25 mouse cellular contexts compared by ENCODE assay signal in genomic region chr2:92444376-92444775, GRCm38 (mm10). TPM values are rescaled to one million over a fixed set of nuclear protein-coding genes. Genes with fewer than 3 reads are reported as not detected.
A peak's percentile ranks its signal among the peaks of the same experiment; 100 is the strongest.
DNase-seq lines count a peak whose midpoint lies in the region; ATAC-seq and TF ChIP-seq lines count a peak whose summit lies in the region.
"Had no signal": no experiment of that assay in that cellular context is flagged by ENCODE, and none has a peak within 500 bp of the region (broad histone marks: within the 10 kb centered on the region; RNA-seq: fewer than 3 reads in every experiment).

No protein-coding gene starts in this region.

- 0 out of 2 replicates have a peak, but pooled peaks have one; percentile 29 for ATAC-seq in stomach, embryonic 15.5 days (ENCODE audit: insufficient read depth, low FRiP score, low read depth)
- no peak for ATAC-seq in stomach, postnatal 0 days (ENCODE audit: low FRiP score, low TSS enrichment)
- ATAC-seq in liver, embryonic 12.5 days, result peak; percentile 88
- peak; percentile 98 for ATAC-seq in megakaryocyte progenitor cell, adult 5-6 weeks (replicated peaks; ENCODE audit: poor library complexity)
- ATAC-seq in hindbrain, embryonic 11.5 days (ENCODE audit: low FRiP score), result no peak
- no peak for ATAC-seq in neural tube, embryonic 15.5 days (ENCODE audit: low FRiP score)

- TF ChIP-seq EP300 in stomach, postnatal 0 days (optimal IDR thresholded peaks at IDR 0.05), result no peak

- 0 out of 2 replicates have a peak, but pooled peaks cover 5% of the 10 kb centered on the region for H3K4me1 ChIP-seq in stomach, embryonic 15.5 days
- no peaks in the 10 kb centered on the region for H3K4me1 ChIP-seq in stomach, postnatal 0 days (replicated peaks; ENCODE audit: control insufficient read depth, insufficient read depth)
- H3K4me1 ChIP-seq in liver, embryonic 12.5 days, result peaks cover 59% of the 10 kb centered on the region
- H3K4me1 ChIP-seq in hindbrain, embryonic 11.5 days (replicated peaks; ENCODE audit: control insufficient read depth, insufficient read depth, low read length), result 0 out of 2 replicates have a peak, but pooled peaks cover 2% of the 10 kb centered on the region
- no peaks in the 10 kb centered on the region for H3K4me1 ChIP-seq in neural tube, embryonic 15.5 days
- H3K4me1 ChIP-seq: embryonic facial prominence, embryonic 13.5 days had no signal

- H3K4me3 ChIP-seq in gastrocnemius, adult 2 months, result no peak overlapping the region
- no peak overlapping the region for H3K4me3 ChIP-seq in stomach, embryonic 15.5 days (replicated peaks)
- H3K4me3 ChIP-seq in stomach, postnatal 0 days (ENCODE audit: low read depth, low read length), result no peak overlapping the region
- no peak overlapping the region for H3K4me3 ChIP-seq in liver, embryonic 12.5 days
- H3K4me3 ChIP-seq in hindbrain, embryonic 11.5 days (ENCODE audit: low read depth, low read length), result no peak overlapping the region
- H3K4me3 ChIP-seq in neural tube, embryonic 15.5 days (replicated peaks), result no peak overlapping the region
- H3K4me3 ChIP-seq: embryonic facial prominence, embryonic 13.5 days; erythroblast, embryonic 14.5 days; forebrain, embryonic 12.5 days; hindbrain, embryonic 15.5 days; layer of hippocampus, adult 2 months; lung, embryonic 15.5 days; midbrain, embryonic 12.5 days had no signal

- no peak overlapping the region for H3K9ac ChIP-seq in stomach, embryonic 15.5 days
- no peak overlapping the region for H3K9ac ChIP-seq in stomach, postnatal 0 days (ENCODE audit: low read length)
- H3K9ac ChIP-seq in liver, embryonic 12.5 days, result no peak overlapping the region
- H3K9ac ChIP-seq in hindbrain, embryonic 11.5 days (ENCODE audit: low read depth, low read length), result no peak overlapping the region
- no peak overlapping the region for H3K9ac ChIP-seq in neural tube, embryonic 15.5 days (replicated peaks)
- H3K9ac ChIP-seq: embryonic facial prominence, embryonic 13.5 days; forebrain, embryonic 12.5 days; hindbrain, embryonic 15.5 days; lung, embryonic 15.5 days; midbrain, embryonic 12.5 days had no signal

- no peaks in the 10 kb centered on the region for H3K36me3 ChIP-seq in stomach, embryonic 15.5 days
- no peaks in the 10 kb centered on the region for H3K36me3 ChIP-seq in stomach, postnatal 0 days (ENCODE audit: control insufficient read depth, insufficient read depth, low read length)
- no peaks in the 10 kb centered on the region for H3K36me3 ChIP-seq in liver, embryonic 12.5 days
- H3K36me3 ChIP-seq in hindbrain, embryonic 11.5 days (ENCODE audit: control insufficient read depth, insufficient read depth, low read length), result no peaks in the 10 kb centered on the region
- no peaks in the 10 kb centered on the region for H3K36me3 ChIP-seq in neural tube, embryonic 15.5 days
- H3K36me3 ChIP-seq: embryonic facial prominence, embryonic 13.5 days; forebrain, embryonic 12.5 days; hindbrain, embryonic 15.5 days; lung, embryonic 15.5 days; midbrain, embryonic 12.5 days had no signal

- no peak for TF ChIP-seq CTCF in gastrocnemius, adult 2 months (IDR thresholded peaks at IDR 0.05)
- no peak for TF ChIP-seq CTCF in stomach, postnatal 0 days (IDR thresholded peaks at IDR 0.05; ENCODE audit: low read depth)

- WGBS in stomach, embryonic 15.5 days, result 32% methylated on average over 4 of the region's 4 CpGs
- WGBS in stomach, postnatal 0 days, result 40% methylated on average over 4 of the region's 4 CpGs
- 10% methylated on average over 4 of the region's 4 CpGs for WGBS in liver, embryonic 12.5 days (ENCODE audit: insufficient replicate concordance)
- 55% methylated on average over 4 of the region's 4 CpGs for WGBS in hindbrain, embryonic 11.5 days
- WGBS in neural tube, embryonic 15.5 days, result 57% methylated on average over 4 of the region's 4 CpGs

- no peaks in the 10 kb centered on the region for H3K9me3 ChIP-seq in stomach, embryonic 15.5 days
- no peaks in the 10 kb centered on the region for H3K9me3 ChIP-seq in stomach, postnatal 0 days (ENCODE audit: control insufficient read depth, low read length)
- H3K9me3 ChIP-seq in liver, embryonic 12.5 days (replicated peaks), result no peaks in the 10 kb centered on the region
- H3K9me3 ChIP-seq in hindbrain, embryonic 11.5 days (ENCODE audit: control insufficient read depth, low read length), result no peaks in the 10 kb centered on the region
- H3K9me3 ChIP-seq in neural tube, embryonic 15.5 days (replicated peaks), result no peaks in the 10 kb centered on the region
- H3K9me3 ChIP-seq: embryonic facial prominence, embryonic 13.5 days; forebrain, embryonic 12.5 days; hindbrain, embryonic 15.5 days; lung, embryonic 15.5 days; midbrain, embryonic 12.5 days had no signal

- intact Hi-C loops in gastrocnemius, adult 2 months (cut with DNase I), result no loop called here

- no peak overlapping the region for H3K4me2 ChIP-seq in stomach, embryonic 15.5 days
- H3K4me2 ChIP-seq in stomach, postnatal 0 days (replicated peaks; ENCODE audit: low read depth), result no peak overlapping the region
- H3K4me2 ChIP-seq in liver, embryonic 12.5 days, result peak overlapping the region; percentile 33
- no peak overlapping the region for H3K4me2 ChIP-seq in hindbrain, embryonic 11.5 days (replicated peaks; ENCODE audit: low read depth, low read length)
- no peak overlapping the region for H3K4me2 ChIP-seq in neural tube, embryonic 15.5 days
- H3K4me2 ChIP-seq: embryonic facial prominence, embryonic 13.5 days; forebrain, embryonic 12.5 days; hindbrain, embryonic 15.5 days; lung, embryonic 15.5 days; midbrain, embryonic 12.5 days had no signal

- H3K27me3 ChIP-seq in stomach, embryonic 15.5 days (replicated peaks), result no peaks in the 10 kb centered on the region
- H3K27me3 ChIP-seq in stomach, postnatal 0 days (ENCODE audit: control insufficient read depth, insufficient read depth, low read length), result no peaks in the 10 kb centered on the region
- H3K27me3 ChIP-seq in liver, embryonic 12.5 days (replicated peaks), result peaks cover 46% of the 10 kb centered on the region
- no peaks in the 10 kb centered on the region for H3K27me3 ChIP-seq in hindbrain, embryonic 11.5 days (ENCODE audit: control insufficient read depth, insufficient read depth, low read length)
- 0 out of 2 replicates have a peak, but pooled peaks cover 3% of the 10 kb centered on the region for H3K27me3 ChIP-seq in neural tube, embryonic 15.5 days (replicated peaks)
- H3K27me3 ChIP-seq: forebrain, embryonic 12.5 days; hindbrain, embryonic 15.5 days; lung, embryonic 15.5 days; midbrain, embryonic 12.5 days had no signal

- H3K27ac ChIP-seq in gastrocnemius, adult 2 months, result no peak overlapping the region
- no peak overlapping the region for H3K27ac ChIP-seq in stomach, embryonic 15.5 days
- H3K27ac ChIP-seq in stomach, postnatal 0 days (replicated peaks), result no peak overlapping the region
- no peak overlapping the region for H3K27ac ChIP-seq in liver, embryonic 12.5 days
- H3K27ac ChIP-seq in hindbrain, embryonic 11.5 days (ENCODE audit: low read depth, low read length), result no peak overlapping the region
- no peak overlapping the region for H3K27ac ChIP-seq in neural tube, embryonic 15.5 days (replicated peaks)
- H3K27ac ChIP-seq: embryonic facial prominence, embryonic 13.5 days; forebrain, embryonic 12.5 days; hindbrain, embryonic 15.5 days; lung, embryonic 15.5 days; midbrain, embryonic 12.5 days had no signal

- peak; percentile 4 for DNase-seq in gastrocnemius, adult 2 months
- no peak for DNase-seq in gastrocnemius, adult 8-10 months (ENCODE audit: low spot score in 2 of 2)
- DNase-seq in stomach, postnatal 0 days (ENCODE audit: low spot score), result no peak
- DNase-seq in hindbrain, embryonic 11.5 days (ENCODE audit: low spot score), result no peak
- DNase-seq: adrenal gland, postnatal 25 days; cerebellum, adult 11-12 months; cerebellum, postnatal 10 days; embryo, embryonic 11 days; kidney, adult 2 months; kidney, postnatal 25 days; layer of hippocampus, postnatal 36 days; lung, postnatal 36 days; thymus, postnatal 25 days had no signal

RNA-seq across cellular contexts. Expression of gene Cry2, which starts 10.5 kb away (rescaled TPM):
- total RNA-seq in gastrocnemius, adult 2 months (2021), result 10 to 100 TPM; 12.5 to 26.8 TPM
- total RNA-seq in gastrocnemius, adult 8-10 months (2022), result 10 to 100 TPM; 27.5 to 34.6 (median 31.3) TPM
- polyA plus RNA-seq in stomach, embryonic 15.5 days (2015; fragmentation: Nextera tagmentation; extraction: Ambion mirVana), result 19.2 and 23.6 TPM in 2 replicates
- 14.8 and 17.3 TPM in 2 replicates for polyA plus RNA-seq in stomach, postnatal 0 days (2015; fragmentation: Nextera tagmentation; extraction: Ambion mirVana)
- polyA plus RNA-seq in liver, embryonic 12.5 days (2016; fragmentation: Nextera tagmentation; extraction: Ambion mirVana), result 14.1 and 14.5 TPM in 2 replicates
- total RNA-seq in megakaryocyte progenitor cell, adult 5-6 weeks (2015), result 9.0 and 10.1 TPM in 2 replicates
- 7.4 and 10.9 TPM in 2 replicates for total RNA-seq in megakaryocyte progenitor cell, adult 5-6 weeks (2017)
- polyA plus RNA-seq in hindbrain, embryonic 11.5 days (2014; fragmentation: Nextera tagmentation; extraction: Ambion mirVana), result 21.5 and 22.1 TPM in 2 replicates
- 43.0 and 46.0 TPM in 2 replicates for polyA plus RNA-seq in neural tube, embryonic 15.5 days (2015; fragmentation: Nextera tagmentation; extraction: Ambion mirVana)

RNA-seq across cellular contexts. Expression of gene Slc35c1, which starts 16.0 kb away (rescaled TPM):
- 1 to 10 TPM; 4.9 to 5.1 TPM for total RNA-seq in gastrocnemius, adult 2 months (2021)
- 1 to 10 TPM; 4.9 to 5.8 (median 5.4) TPM for total RNA-seq in gastrocnemius, adult 8-10 months (2022)
- 27.1 and 31.0 TPM in 2 replicates for polyA plus RNA-seq in stomach, embryonic 15.5 days (2015; fragmentation: Nextera tagmentation; extraction: Ambion mirVana)
- polyA plus RNA-seq in stomach, postnatal 0 days (2015; fragmentation: Nextera tagmentation; extraction: Ambion mirVana), result 35.8 and 41.7 TPM in 2 replicates
- 15.3 and 15.5 TPM in 2 replicates for polyA plus RNA-seq in liver, embryonic 12.5 days (2016; fragmentation: Nextera tagmentation; extraction: Ambion mirVana)
- total RNA-seq in megakaryocyte progenitor cell, adult 5-6 weeks (2015), result 62.3 and 76.4 TPM in 2 replicates
- 16.5 and 19.3 TPM in 2 replicates for total RNA-seq in megakaryocyte progenitor cell, adult 5-6 weeks (2017)
- 8.7 and 9.0 TPM in 2 replicates for polyA plus RNA-seq in hindbrain, embryonic 11.5 days (2014; fragmentation: Nextera tagmentation; extraction: Ambion mirVana)
- polyA plus RNA-seq in neural tube, embryonic 15.5 days (2015; fragmentation: Nextera tagmentation; extraction: Ambion mirVana), result 16.6 and 22.1 TPM in 2 replicates

RNA-seq across cellular contexts. Expression of gene Mapk8ip1, which starts 43.3 kb away (rescaled TPM):
- total RNA-seq in gastrocnemius, adult 2 months (2021), result 1 to 10 TPM; 3.0 to 3.9 TPM
- 1 to 10 TPM; 1.7 to 2.5 (median 2.3) TPM for total RNA-seq in gastrocnemius, adult 8-10 months (2022)
- 23.4 and 24.6 TPM in 2 replicates for polyA plus RNA-seq in stomach, embryonic 15.5 days (2015; fragmentation: Nextera tagmentation; extraction: Ambion mirVana)
- 10.3 and 12.5 TPM in 2 replicates for polyA plus RNA-seq in stomach, postnatal 0 days (2015; fragmentation: Nextera tagmentation; extraction: Ambion mirVana)
- 4.6 and 4.7 TPM in 2 replicates for polyA plus RNA-seq in liver, embryonic 12.5 days (2016; fragmentation: Nextera tagmentation; extraction: Ambion mirVana)
- total RNA-seq in megakaryocyte progenitor cell, adult 5-6 weeks (2015), result not detected in 2 replicates
- 0.07 TPM in 1 of 2 replicates, not detected in the other for total RNA-seq in megakaryocyte progenitor cell, adult 5-6 weeks (2017)
- polyA plus RNA-seq in hindbrain, embryonic 11.5 days (2014; fragmentation: Nextera tagmentation; extraction: Ambion mirVana), result 33.3 and 39.0 TPM in 2 replicates
- 134 and 169 TPM in 2 replicates for polyA plus RNA-seq in neural tube, embryonic 15.5 days (2015; fragmentation: Nextera tagmentation; extraction: Ambion mirVana)
- total RNA-seq: monocyte, adult 5-6 weeks had no signal

Comparison
In these comparisons a context has a peak if more than half of its experiments do, and no peak if none do; other contexts are left out.
1. ATAC-seq: peak in stomach, embryonic 15.5 days (single experiment), liver, embryonic 12.5 days (single experiment) and megakaryocyte progenitor cell, adult 5-6 weeks (single experiment); none in stomach, postnatal 0 days (single experiment), hindbrain, embryonic 11.5 days (single experiment) and neural tube, embryonic 15.5 days (single experiment).